Mouse (Mus musculus) hindbrain, embryonic 16.5 days (tissue): ENCODE results near the gene Inava. TPM values are rescaled to one million over a fixed set of nuclear protein-coding genes. Genes with fewer than 3 reads are reported as not detected.

Experiments used
- ATAC-seq: fragments of 200-750 bp; cut with Nextera tagmentation; 2 replicates; pipeline ENCODE4 v1.8.0; 2017; ENCODE audit warnings: moderate TSS enrichment, moderate library complexity
- H3K27ac ChIP-seq: fragments of 300-500 bp; sonication (generic); 2 replicates; pipeline ENCODE4 v1.5.1; 2014; ENCODE audit warnings: low read depth, mild to moderate bottlenecking, control low read depth, low read length, moderate library complexity
- H3K27me3 ChIP-seq: fragments of 300-500 bp; sonication (generic); replicated peaks from 2 replicates; pipeline ENCODE4 v1.6.1; 2014; ENCODE audit warnings: low read length; ENCODE audit not compliant: control insufficient read depth, insufficient read depth
- H3K36me3 ChIP-seq: fragments of 300-500 bp; sonication (generic); 2 replicates; pipeline ENCODE4 v1.6.1; 2014; ENCODE audit warnings: mild to moderate bottlenecking, low read length, moderate library complexity, mixed read lengths; ENCODE audit not compliant: control insufficient read depth, insufficient read depth
- H3K4me1 ChIP-seq: fragments of 300-500 bp; sonication (generic); 2 replicates; pipeline ENCODE4 v1.6.1; 2014; ENCODE audit warnings: low read depth, low read length; ENCODE audit not compliant: control insufficient read depth, insufficient read depth
- H3K4me2 ChIP-seq: fragments of 300-500 bp; sonication (generic); 2 replicates; pipeline ENCODE4 v1.6.1; 2014; ENCODE audit warnings: mild to moderate bottlenecking, low read length, control low read depth, moderate library complexity
- H3K4me3 ChIP-seq: fragments of 300-500 bp; sonication (generic); 2 replicates; pipeline ENCODE4 v1.5.1; 2014; ENCODE audit warnings: mild to moderate bottlenecking, low read length, control low read depth, moderate library complexity
- H3K9ac ChIP-seq: fragments of 300-500 bp; sonication (generic); 2 replicates; pipeline ENCODE4 v1.6.1; 2014; ENCODE audit warnings: low read depth, mild to moderate bottlenecking, control low read depth, low read length, moderate library complexity
- H3K9me3 ChIP-seq: fragments of 300-500 bp; sonication (generic); 2 replicates; pipeline ENCODE4 v1.6.1; 2014; ENCODE audit warnings: mild to moderate bottlenecking, low read length, moderate library complexity; ENCODE audit not compliant: control insufficient read depth
- WGBS: fragments of 180-500 bp; shearing (Covaris S2); extraction: QIAGEN DNeasy Blood & Tissue Kit; methylation state at CpG from one replicate; pipeline ENCODE4 v1.1.7; 2014; 5-methylcytosine and 5-hydroxymethylcytosine counted together
- polyA plus RNA-seq: library from polyadenylated mRNA; unstranded; fragments of >200 nt; fragmentation: Nextera tagmentation; extraction: Ambion mirVana; gene quantifications from 2 replicates; pipeline ENCODE4 v1.2.1, GENCODE M21; 2015

Gene Inava
- polyA plus RNA-seq, 1 experiment from 2014 or later, result 2.6 TPM

DNA sequence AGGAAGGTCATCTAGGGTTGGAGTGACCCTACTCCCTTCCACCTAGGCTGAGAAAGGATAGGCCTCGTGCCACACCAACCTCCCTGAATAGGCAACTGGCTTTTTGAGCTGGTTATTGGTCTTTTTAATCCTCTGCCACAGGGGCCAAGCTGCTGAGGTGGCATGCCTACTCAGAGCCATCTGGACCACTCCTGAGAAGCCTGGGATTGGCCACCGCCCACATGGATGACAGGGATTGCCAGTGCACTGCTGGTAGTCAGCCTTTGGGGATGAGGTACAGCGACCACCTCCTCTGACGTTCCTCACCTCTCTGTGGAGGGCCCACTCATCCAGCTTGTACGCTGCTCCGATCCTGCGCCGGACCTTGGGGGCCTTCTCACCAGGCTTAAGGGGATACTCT, 8.2 kb downstream of the Inava start:
- peaks cover 15% of the 10 kb centered on the region for H3K4me1 ChIP-seq
- H3K36me3 ChIP-seq, result no peaks in the 10 kb centered on the region
- H3K27ac ChIP-seq, result no peak overlapping the region
- no peak overlapping the region for H3K9ac ChIP-seq
- no peak overlapping the region for H3K4me2 ChIP-seq
- no peaks in the 10 kb centered on the region for H3K9me3 ChIP-seq
- H3K27me3 ChIP-seq, result no peaks in the 10 kb centered on the region
- WGBS, result 88% methylated on average over 8 of the region's 8 CpGs
- ATAC-seq, result no peak
- no peak overlapping the region for H3K4me3 ChIP-seq

DNA sequence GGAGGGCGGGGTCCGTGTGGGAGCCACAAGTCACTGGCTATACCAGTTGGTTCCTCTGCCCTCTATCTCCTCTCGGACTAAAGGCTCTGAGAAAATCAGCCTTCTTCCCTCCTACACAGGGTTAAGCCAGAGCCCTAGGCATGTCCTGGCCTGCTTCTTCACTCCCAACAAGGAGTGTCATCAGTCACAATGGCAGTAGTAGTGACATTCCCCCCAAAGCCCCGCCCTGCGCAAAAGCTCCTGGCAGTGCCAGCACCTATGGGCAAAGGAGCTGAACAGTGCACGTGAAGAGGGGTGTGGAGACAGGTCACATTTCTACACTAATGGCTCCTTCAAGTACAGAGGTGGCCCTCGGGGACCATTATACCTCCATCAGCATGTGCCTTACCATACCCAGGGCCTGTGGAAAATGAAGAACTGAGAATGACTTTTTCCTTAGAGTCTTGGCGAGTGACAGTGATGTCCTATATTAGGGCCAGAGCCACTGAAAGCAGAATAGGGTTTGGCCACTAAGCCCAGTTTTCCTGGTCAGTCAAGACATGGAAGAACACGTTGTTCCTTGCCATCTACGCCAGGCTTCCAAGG, 10.2 kb downstream of the Inava start:
- H3K27me3 ChIP-seq, result no peaks in the 10 kb centered on the region
- H3K4me1 ChIP-seq, result peaks cover 11% of the 10 kb centered on the region
- no peak overlapping the region for H3K4me3 ChIP-seq
- no peak overlapping the region for H3K9ac ChIP-seq
- WGBS, result 94% methylated on average over 10 of the region's 10 CpGs
- H3K4me2 ChIP-seq, result no peak overlapping the region
- no peak overlapping the region for H3K27ac ChIP-seq
- H3K36me3 ChIP-seq, result no peaks in the 10 kb centered on the region
- H3K9me3 ChIP-seq, result no peaks in the 10 kb centered on the region
- no peak for ATAC-seq

DNA sequence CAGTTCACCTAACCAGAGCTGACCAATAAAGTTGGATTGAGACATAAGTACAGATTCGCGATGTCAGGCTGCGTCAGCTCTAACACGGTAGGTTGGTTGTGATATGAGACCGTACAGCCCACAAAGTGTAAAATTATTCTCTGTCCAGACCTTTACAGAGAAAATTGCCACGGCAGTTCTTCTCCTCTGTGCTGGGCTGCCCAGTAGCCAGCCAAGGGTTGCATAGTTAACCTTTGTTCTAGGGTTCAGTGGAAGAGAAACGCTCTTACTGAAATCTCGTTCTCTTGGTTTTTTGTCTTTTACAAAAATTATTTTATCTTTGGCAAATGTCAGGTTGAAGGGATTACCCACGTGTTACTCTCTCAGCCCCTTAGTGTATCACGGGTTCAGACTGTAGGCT, 11.7 kb downstream of the Inava start:
- Histone ChIP-seq H3K9ac (no peak overlapping the region), H3K4me1 (peaks cover 7% of the 10 kb centered on the region), H3K27me3 (no peaks in the 10 kb centered on the region), H3K4me2 (no peak overlapping the region), H3K27ac (no peak overlapping the region), H3K4me3 (no peak overlapping the region), H3K36me3 (no peaks in the 10 kb centered on the region), H3K9me3 (no peaks in the 10 kb centered on the region)
- no peak for ATAC-seq
- WGBS, result 84% methylated on average over 10 of the region's 10 CpGs

- H3K4me1 ChIP-seq, result peaks cover 3% of the 10 kb centered on the region
- no peak overlapping the region for H3K4me2 ChIP-seq
- H3K9ac ChIP-seq, result no peak overlapping the region
- no peaks in the 10 kb centered on the region for H3K9me3 ChIP-seq
- ATAC-seq, result no peak
- H3K4me3 ChIP-seq, result no peak overlapping the region
- no peaks in the 10 kb centered on the region for H3K36me3 ChIP-seq
- WGBS, result 85% methylated on average over 10 of the region's 10 CpGs
- H3K27ac ChIP-seq, result no peak overlapping the region
- no peaks in the 10 kb centered on the region for H3K27me3 ChIP-seq
Measured at GRCm38 (mm10) chr1:136220037-136220871, 13.8 kb downstream of the Inava start.

DNA sequence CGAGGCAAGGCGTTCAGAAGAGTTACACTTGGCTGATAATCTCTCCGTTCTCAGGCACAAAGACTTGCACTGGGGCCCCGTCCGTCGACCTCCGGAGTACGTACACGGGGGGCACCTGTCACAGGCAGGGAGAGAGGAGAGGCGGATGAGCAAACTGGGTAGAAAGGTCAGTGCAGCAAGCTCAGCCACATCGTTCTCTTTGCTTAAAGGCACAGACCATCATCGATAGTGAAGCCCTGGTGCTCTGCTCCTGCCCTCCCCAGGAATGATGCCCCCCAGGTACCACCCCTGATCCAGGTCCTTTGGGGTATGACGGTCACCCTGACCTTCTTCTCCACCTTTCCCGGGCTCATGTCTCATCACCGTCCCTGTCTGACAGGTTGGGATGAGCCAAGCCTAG, 19.8 kb downstream of the Inava start:
- Histone ChIP-seq H3K4me2 (no peak overlapping the region), H3K27me3 (no peaks in the 10 kb centered on the region), H3K27ac (no peak overlapping the region), H3K9me3 (no peaks in the 10 kb centered on the region), H3K9ac (no peak overlapping the region), H3K4me3 (no peak overlapping the region), H3K36me3 (no peaks in the 10 kb centered on the region), H3K4me1 (no peaks in the 10 kb centered on the region)
- 80% methylated on average over 15 of the region's 15 CpGs for WGBS
- ATAC-seq, result no peak

- Histone ChIP-seq H3K9ac (no peak within 1 kb of the TSS), H3K27me3 (no peaks in the 10 kb centered on the region), H3K9me3 (no peaks in the 10 kb centered on the region), H3K36me3 (no peaks in the 10 kb centered on the region), H3K4me1 (no peaks in the 10 kb centered on the region), H3K4me3 (no peak within 1 kb of the TSS), H3K4me2 (no peak within 1 kb of the TSS), H3K27ac (no peak within 1 kb of the TSS)
- peak; percentile 59; the same call in 1 of the 2 replicates for ATAC-seq
- 21% methylated on average over 3 of the region's 3 CpGs for WGBS
Measured at GRCm38 (mm10) chr1:136212803-136213202, 21.3 kb downstream of the Inava start, which contains the start of gene Mroh3. Mroh3 (minus strand) TSS chr1:136212828.

GRCm38 (mm10) chr1:136190033-136190432, 44.0 kb downstream of the Inava start:
- H3K27me3 ChIP-seq, result no peaks in the 10 kb centered on the region
- no peak overlapping the region for H3K4me3 ChIP-seq
- WGBS, result 89% methylated on average over 5 of the region's 5 CpGs
- H3K4me2 ChIP-seq, result no peak overlapping the region
- no peaks in the 10 kb centered on the region for H3K9me3 ChIP-seq
- no peak overlapping the region for H3K27ac ChIP-seq
- H3K9ac ChIP-seq, result no peak overlapping the region
- H3K36me3 ChIP-seq, result no peaks in the 10 kb centered on the region
- no peak for ATAC-seq
- H3K4me1 ChIP-seq, result no peaks in the 10 kb centered on the region

DNA sequence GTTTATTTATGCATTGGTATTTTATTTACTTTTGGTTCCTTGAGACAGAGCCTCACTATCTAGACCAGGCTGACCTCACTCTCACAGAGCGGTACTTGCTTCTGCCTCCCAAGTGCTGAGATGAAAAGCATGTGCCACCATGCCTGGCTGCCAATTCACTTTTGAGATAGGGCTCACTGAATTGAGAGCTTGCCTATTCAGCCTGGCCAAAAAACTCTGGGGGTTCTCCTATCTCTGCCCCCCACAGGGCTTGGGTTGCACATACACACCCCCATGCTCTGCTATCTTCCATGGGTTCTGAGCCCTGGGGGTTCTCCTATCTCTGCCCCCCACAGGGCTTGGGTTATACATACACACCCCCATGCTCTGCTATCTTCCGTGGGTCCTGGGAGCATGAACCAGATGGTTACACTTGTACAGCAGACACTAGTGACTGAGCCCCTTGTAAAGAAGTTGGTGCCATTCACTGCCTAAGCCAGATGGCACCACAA, 54.5 kb downstream of the Inava start:
- Histone ChIP-seq H3K4me3 (no peak overlapping the region), H3K27me3 (no peaks in the 10 kb centered on the region), H3K9ac (no peak overlapping the region), H3K4me2 (no peak overlapping the region), H3K9me3 (no peaks in the 10 kb centered on the region), H3K4me1 (no peaks in the 10 kb centered on the region; the same call in 1 of the 2 replicates), H3K27ac (no peak overlapping the region), H3K36me3 (peaks cover 17% of the 10 kb centered on the region; the same call in 1 of the 2 replicates)
- ATAC-seq, result 0 out of 2 replicates have a peak, but pooled peaks have one; percentile 6
- WGBS, result 54% methylated on average over 2 of the region's 2 CpGs

DNA sequence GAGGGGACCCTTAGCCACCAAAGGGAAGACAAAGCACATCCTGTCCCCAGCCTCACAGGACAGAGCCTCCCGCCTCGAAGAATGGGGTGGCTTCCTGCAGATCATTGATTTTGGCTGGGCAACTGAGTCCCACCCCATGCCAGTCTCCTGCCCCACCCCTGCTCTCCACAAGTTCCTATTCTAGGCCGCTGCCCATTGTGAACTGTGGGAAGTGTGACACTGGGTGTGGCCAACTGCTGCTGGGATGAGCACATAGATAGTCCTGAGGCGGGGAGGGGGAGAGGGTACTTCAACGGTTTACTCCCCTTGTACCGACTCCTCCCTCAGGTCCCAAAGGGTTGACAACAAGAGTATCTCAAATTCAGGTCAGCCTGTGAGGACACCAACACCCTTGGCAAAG, 55.3 kb downstream of the Inava start:
- Histone ChIP-seq H3K4me2 (no peak overlapping the region), H3K36me3 (peaks cover 17% of the 10 kb centered on the region; the same call in 1 of the 2 replicates), H3K27ac (no peak overlapping the region), H3K9me3 (no peaks in the 10 kb centered on the region), H3K9ac (no peak overlapping the region), H3K4me3 (no peak overlapping the region), H3K27me3 (no peaks in the 10 kb centered on the region), H3K4me1 (peaks cover 7% of the 10 kb centered on the region)
- 57% methylated on average over 6 of the region's 6 CpGs for WGBS
- no peak for ATAC-seq
